Mouse (Mus musculus) megakaryocyte, embryonic 14.5 days (primary cell): ENCODE measurements around the gene Ahcy. TPM values are rescaled to one million over a fixed set of nuclear protein-coding genes. Genes with fewer than 3 reads are reported as not detected.
"Not testable (repeated sequence)": the region's sequence is repeated elsewhere in the genome, so short reads cannot be mapped to it uniquely, and the experiment has no call there.

Experiments
- H3K27me3 ChIP-seq: replicated peaks from 2 replicates; pipeline ENCODE3; 2012; ENCODE audit warnings: inconsistent platforms
- H3K36me3 ChIP-seq: replicated peaks from 2 replicates; pipeline ENCODE3; 2012; ENCODE audit warnings: low read length, inconsistent platforms, mixed read lengths
- H3K4me1 ChIP-seq: 2 replicates; pipeline ENCODE4 v1.6.1; 2012; ENCODE audit warnings: inconsistent platforms
- H3K4me3 ChIP-seq: replicated peaks from 2 replicates; pipeline ENCODE3; 2012; ENCODE audit warnings: moderate library complexity, mild to moderate bottlenecking, inconsistent platforms
- H3K9me3 ChIP-seq: 2 replicates; pipeline ENCODE4 v1.6.1; 2012; ENCODE audit warnings: inconsistent platforms
- FLI1 ChIP-seq: IDR thresholded peaks from 2 replicates; pipeline ENCODE4 v1.6.1; 2012; ENCODE audit warnings: low read length, inconsistent platforms, mixed read lengths
- GATA1 ChIP-seq: IDR thresholded peaks from 3 replicates; pipeline ENCODE4 v1.6.1; 2012; ENCODE audit warnings: mixed read lengths, low read length, inconsistent platforms, borderline replicate concordance
- polyA plus RNA-seq: library from polyadenylated mRNA; stranded (reverse); fragments of >175 nt; gene quantifications from 2 replicates; pipeline ENCODE4 v1.2.3, GENCODE M21; 2012; ENCODE audit warnings: low replicate concordance; ENCODE audit not compliant: insufficient read depth

The Ahcy gene
- polyA plus RNA-seq = 2.7 and 9.5 TPM in 2 replicates

- TF ChIP-seq FLI1 (no peak), GATA1 (no peak)
- no peaks in the 10 kb centered on the region for H3K9me3 ChIP-seq
- peaks cover 5% of the 10 kb centered on the region for H3K36me3 ChIP-seq
- peak within 1 kb of the TSS; percentile 96 for H3K4me3 ChIP-seq
- H3K27me3 ChIP-seq = peaks cover 3% of the 10 kb centered on the region
- H3K4me1 ChIP-seq = peaks cover 55% of the 10 kb centered on the region
Observed at GRCm38 (mm10) chr2:155073978-155074765, at the start of gene Ahcy. Gene Ahcy (minus strand): TSS chr2:155074497.

- H3K4me1 ChIP-seq = peaks cover 6% of the 10 kb centered on the region
- peaks cover 10% of the 10 kb centered on the region for H3K9me3 ChIP-seq
- no peaks in the 10 kb centered on the region for H3K27me3 ChIP-seq
- H3K4me3 ChIP-seq = no peak overlapping the region
- TF ChIP-seq GATA1 = no peak
- TF ChIP-seq FLI1 = no peak
- H3K36me3 ChIP-seq = no peaks in the 10 kb centered on the region
Observed at GRCm38 (mm10) chr2:155115216-155115830, 41.0 kb upstream of the Ahcy start.

GRCm38 (mm10) chr2:155107276-155107675 is 33.0 kb upstream of the Ahcy start:
- not testable (repeated sequence) for H3K36me3 ChIP-seq, H3K27me3 ChIP-seq, H3K4me3 ChIP-seq
- peaks cover 25% of the 10 kb centered on the region for H3K4me1 ChIP-seq
- peaks cover 17% of the 10 kb centered on the region for H3K9me3 ChIP-seq

GRCm38 (mm10) chr2:155103607-155104006 is 29.3 kb upstream of the Ahcy start:
- Histone ChIP-seq H3K4me1 (peaks cover 28% of the 10 kb centered on the region), H3K36me3 (no peaks in the 10 kb centered on the region), H3K9me3 (peaks cover 17% of the 10 kb centered on the region), H3K27me3 (no peaks in the 10 kb centered on the region), H3K4me3 (no peak overlapping the region)
- no peak for TF ChIP-seq GATA1
- no peak for TF ChIP-seq FLI1

- Histone ChIP-seq H3K36me3 (no peaks in the 10 kb centered on the region), H3K9me3 (peaks cover 8% of the 10 kb centered on the region; the same call in 1 of the 2 replicates), H3K27me3 (no peaks in the 10 kb centered on the region), H3K4me1 (peaks cover 20% of the 10 kb centered on the region), H3K4me3 (no peak overlapping the region)
- TF ChIP-seq GATA1 (no peak), FLI1 (no peak)
Observed at GRCm38 (mm10) chr2:155101761-155102181, 27.5 kb upstream of the Ahcy start.

GRCm38 (mm10) chr2:155100796-155101259 is 26.5 kb upstream of the Ahcy start:
- TF ChIP-seq FLI1 (no peak), GATA1 (no peak)
- Histone ChIP-seq H3K4me1 (peaks cover 18% of the 10 kb centered on the region), H3K27me3 (no peaks in the 10 kb centered on the region), H3K4me3 (no peak overlapping the region), H3K36me3 (no peaks in the 10 kb centered on the region), H3K9me3 (no peaks in the 10 kb centered on the region)

GRCm38 (mm10) chr2:155099994-155100795 is 25.9 kb upstream of the Ahcy start:
- no peaks in the 10 kb centered on the region for H3K36me3 ChIP-seq
- no peak overlapping the region for H3K4me3 ChIP-seq
- H3K9me3 ChIP-seq = no peaks in the 10 kb centered on the region
- H3K27me3 ChIP-seq = no peaks in the 10 kb centered on the region
- TF ChIP-seq FLI1 (no peak), GATA1 (no peak)
- peaks cover 18% of the 10 kb centered on the region for H3K4me1 ChIP-seq

- no peaks in the 10 kb centered on the region for H3K36me3 ChIP-seq
- TF ChIP-seq FLI1 (no peak), GATA1 (no peak)
Observed at GRCm38 (mm10) chr2:155099421-155099820, 25.1 kb upstream of the Ahcy start.

GRCm38 (mm10) chr2:155098720-155099380 is 24.6 kb upstream of the Ahcy start:
- TF ChIP-seq FLI1 (no peak), GATA1 (no peak)
- no peaks in the 10 kb centered on the region for H3K36me3 ChIP-seq
- H3K27me3 ChIP-seq = no peaks in the 10 kb centered on the region
- no peak overlapping the region for H3K4me3 ChIP-seq
- no peaks in the 10 kb centered on the region for H3K9me3 ChIP-seq
- H3K4me1 ChIP-seq = peaks cover 20% of the 10 kb centered on the region

More at GRCm38 (mm10) chr2:155099421-155099820, 25.1 kb upstream of the Ahcy start:
- Histone ChIP-seq H3K4me3 (no peak overlapping the region), H3K9me3 (no peaks in the 10 kb centered on the region), H3K4me1 (peaks cover 18% of the 10 kb centered on the region), H3K27me3 (no peaks in the 10 kb centered on the region)
